Mouse (Mus musculus) limb, embryonic 14.5 days (tissue): ENCODE measurements around the gene Ctps2. TPM values are rescaled to one million over a fixed set of nuclear protein-coding genes. Genes with fewer than 3 reads are reported as not detected.

Experiments used
- ATAC-seq: fragments of 200-750 bp; cut with Nextera tagmentation; 2 replicates; pipeline ENCODE4 v1.8.0; 2017; ENCODE audit warnings: low read depth, moderate number of reproducible peaks, moderate TSS enrichment; ENCODE audit not compliant: low FRiP score
- DNase-seq: peaks from one replicate; pipeline ENCODE4 v3.0.0-alpha.2; 2015; ENCODE audit warnings: low spot score
- H3K27ac ChIP-seq: fragments of 300-500 bp; sonication (generic); replicated peaks from 2 replicates; pipeline ENCODE4 v1.5.1; 2014; ENCODE audit warnings: low read depth, mild to moderate bottlenecking, low read length, moderate library complexity, mixed read lengths
- H3K27me3 ChIP-seq: fragments of 300-500 bp; sonication (generic); 2 replicates; pipeline ENCODE4 v1.6.1; 2014; ENCODE audit warnings: low read length, mixed read lengths; ENCODE audit not compliant: control insufficient read depth, insufficient read depth
- H3K36me3 ChIP-seq: fragments of 300-500 bp; sonication (generic); 2 replicates; pipeline ENCODE4 v1.6.1; 2014; ENCODE audit warnings: mild to moderate bottlenecking, low read length, moderate library complexity, mixed read lengths; ENCODE audit not compliant: control insufficient read depth, insufficient read depth
- H3K4me1 ChIP-seq: fragments of 300-500 bp; sonication (generic); 2 replicates; pipeline ENCODE4 v1.6.1; 2014; ENCODE audit warnings: antibody characterized with exemption, low read length, mixed read lengths; ENCODE audit not compliant: control insufficient read depth, insufficient read depth
- H3K4me2 ChIP-seq: fragments of 300-500 bp; sonication (generic); replicated peaks from 2 replicates; pipeline ENCODE4 v1.6.1; 2014; ENCODE audit warnings: low read depth, mild to moderate bottlenecking, low read length, moderate library complexity; ENCODE audit not compliant: severe bottlenecking
- H3K4me3 ChIP-seq: fragments of 300-500 bp; sonication (generic); replicated peaks from 2 replicates; pipeline ENCODE4 v1.5.1; 2014; ENCODE audit warnings: low read length
- H3K9ac ChIP-seq: fragments of 300-500 bp; sonication (generic); 2 replicates; pipeline ENCODE4 v1.6.1; 2014; ENCODE audit warnings: mild to moderate bottlenecking, low read depth, low read length, moderate library complexity; ENCODE audit not compliant: severe bottlenecking
- H3K9me3 ChIP-seq: fragments of 300-500 bp; sonication (generic); 2 replicates; pipeline ENCODE4 v1.6.1; 2016; ENCODE audit warnings: low read length; ENCODE audit not compliant: control insufficient read depth
- POLR2A ChIP-seq: fragments of 200-500 bp; IDR thresholded peaks from 2 replicates; pipeline ENCODE4 v1.8.0; 2012; ENCODE audit warnings: inconsistent platforms, mild to moderate bottlenecking, moderate library complexity, borderline replicate concordance; ENCODE audit not compliant: insufficient read depth, insufficient read length; ENCODE audit errors: extremely low read depth
- WGBS: fragments of 180-500 bp; shearing (Covaris S2); extraction: QIAGEN DNeasy Blood & Tissue Kit; methylation state at CpG from one replicate; pipeline ENCODE4 v1.1.7; 2014; 5-methylcytosine and 5-hydroxymethylcytosine counted together
- polyA plus RNA-seq, 2 experiments: library from polyadenylated mRNA; depleted of rRNA in 1 of 2; stranded (reverse) in 1 of 2; unstranded in 1 of 2; fragments of >200 nt; fragmentation: Nextera tagmentation in 1 of 2; extraction: Ambion mirVana in 1 of 2; gene quantifications; 2 replicates each; pipeline versions ENCODE4 v1.2.1 to v1.2.3; 2012 to 2014

Ctps2 gene
- polyA plus RNA-seq, 2 experiments: 44.8 to 90.1 TPM

GRCm38 (mm10) chrX:162949811-162950439 is 48.9 kb downstream of the Ctps2 start:
- DNase-seq (peak; percentile 77), ATAC-seq (no peak)
- no peaks in the 10 kb centered on the region for H3K27me3 ChIP-seq
- no peaks in the 10 kb centered on the region for H3K4me1 ChIP-seq
- no peak overlapping the region for H3K9ac ChIP-seq
- WGBS: 30% methylated on average over 3 of the region's 3 CpGs
- H3K27ac ChIP-seq: no peak overlapping the region
- H3K36me3 ChIP-seq: no peaks in the 10 kb centered on the region
- no peak overlapping the region for H3K4me2 ChIP-seq
- no peak for TF ChIP-seq POLR2A
- no peaks in the 10 kb centered on the region for H3K9me3 ChIP-seq
- no peak overlapping the region for H3K4me3 ChIP-seq

GRCm38 (mm10) chrX:162957921-162958320 is 56.9 kb downstream of the Ctps2 start:
- ATAC-seq: no peak
- Histone ChIP-seq H3K27me3 (no peaks in the 10 kb centered on the region), H3K4me3 (no peak overlapping the region), H3K9me3 (no peaks in the 10 kb centered on the region), H3K9ac (no peak overlapping the region), H3K4me2 (no peak overlapping the region), H3K27ac (no peak overlapping the region), H3K4me1 (no peaks in the 10 kb centered on the region), H3K36me3 (no peaks in the 10 kb centered on the region)
- TF ChIP-seq POLR2A: no peak
- WGBS: 82% methylated on average over 3 of the region's 3 CpGs
- DNase-seq: no peak

GRCm38 (mm10) chrX:162963840-162964239 is 62.8 kb downstream of the Ctps2 start:
- TF ChIP-seq POLR2A: no peak
- no peaks in the 10 kb centered on the region for H3K4me1 ChIP-seq
- no peak overlapping the region for H3K4me2 ChIP-seq
- H3K9me3 ChIP-seq: no peaks in the 10 kb centered on the region
- no peaks in the 10 kb centered on the region for H3K36me3 ChIP-seq
- no peaks in the 10 kb centered on the region for H3K27me3 ChIP-seq
- 53% methylated on average over 4 of the region's 4 CpGs for WGBS
- H3K27ac ChIP-seq: no peak overlapping the region
- ATAC-seq (no peak), DNase-seq (no peak)
- H3K9ac ChIP-seq: no peak overlapping the region
- H3K4me3 ChIP-seq: no peak overlapping the region

DNA sequence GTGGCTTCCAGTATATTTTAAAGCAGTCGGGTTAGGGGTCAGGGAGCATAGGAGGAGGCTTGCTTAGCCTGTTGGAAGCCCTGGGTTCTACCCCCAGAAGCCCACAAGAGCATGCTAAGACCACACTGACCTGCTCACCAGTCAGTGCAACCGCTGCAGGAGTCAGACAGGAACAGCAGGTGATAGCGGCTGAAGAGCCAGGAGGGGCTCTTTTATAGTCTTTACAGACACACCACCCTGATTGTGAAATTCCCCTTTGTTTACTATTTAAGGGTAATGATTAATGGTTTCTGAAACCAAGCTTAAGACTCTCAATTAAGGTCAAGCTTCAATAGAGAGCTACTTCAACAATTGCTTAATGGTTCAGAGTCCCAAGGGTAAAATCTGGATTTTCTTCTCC is 63.3 kb downstream of the Ctps2 start, which contains the start of gene S100g:
Gene S100g, minus strand, starts transcription at position 217 of the 400 bp plus-strand sequence.
- no peaks in the 10 kb centered on the region for H3K9me3 ChIP-seq
- 42% methylated on average over 3 of the region's 3 CpGs for WGBS
- ATAC-seq: no peak
- H3K27ac ChIP-seq: no peak within 1 kb of the TSS
- no peaks in the 10 kb centered on the region for H3K36me3 ChIP-seq
- H3K4me3 ChIP-seq: no peak within 1 kb of the TSS
- no peak within 1 kb of the TSS for H3K9ac ChIP-seq
- no peak for TF ChIP-seq POLR2A
- no peaks in the 10 kb centered on the region for H3K27me3 ChIP-seq
- no peaks in the 10 kb centered on the region for H3K4me1 ChIP-seq
- DNase-seq: no peak
- no peak within 1 kb of the TSS for H3K4me2 ChIP-seq

GRCm38 (mm10) chrX:162967456-162967855 is 66.4 kb downstream of the Ctps2 start:
- no peaks in the 10 kb centered on the region for H3K27me3 ChIP-seq
- WGBS: 74% methylated on average over 8 of the region's 8 CpGs
- no peak overlapping the region for H3K9ac ChIP-seq
- H3K4me2 ChIP-seq: no peak overlapping the region
- no peak overlapping the region for H3K27ac ChIP-seq
- no peak for TF ChIP-seq POLR2A
- H3K4me3 ChIP-seq: no peak overlapping the region
- H3K9me3 ChIP-seq: no peaks in the 10 kb centered on the region
- DNase-seq (peak; percentile 6), ATAC-seq (no peak)
- H3K36me3 ChIP-seq: no peaks in the 10 kb centered on the region
- no peaks in the 10 kb centered on the region for H3K4me1 ChIP-seq
